Mouse (Mus musculus) lung, postnatal 0 days (tissue): ENCODE data around the gene Atp7a.

Experiments used
- CTCF ChIP-seq: IDR thresholded peaks from 2 replicates; pipeline ENCODE4 v1.5.1; 2016; ENCODE audit warnings: antibody characterized with exemption, mild to moderate bottlenecking
- EP300 ChIP-seq: IDR thresholded peaks from 2 replicates; pipeline ENCODE4 v1.6.1; 2016; ENCODE audit warnings: antibody characterized with exemption, mild to moderate bottlenecking, control low read depth

- TF ChIP-seq CTCF (no peak), EP300 (no peak)
Observed at GRCm38 (mm10) chrX:106154180-106154586, 127.1 kb downstream of the Atp7a start.
